Mouse (Mus musculus): ENCODE measurements around the gene Csgalnact2. TPM values are rescaled to one million over a fixed set of nuclear protein-coding genes. Genes with fewer than 3 reads are reported as not detected.

Gene Csgalnact2
- polyA plus RNA-seq, 1 experiment from 2014 or later, result 11.8 TPM

- no peaks in the 10 kb centered on the region for H3K36me3 ChIP-seq (ENCODE audit: control insufficient read depth, insufficient read depth, low read length)
- H3K27me3 ChIP-seq (ENCODE audit: control insufficient read depth, insufficient read depth, low read depth, low read length), result no peaks in the 10 kb centered on the region
- no peak overlapping the region for H3K9ac ChIP-seq (ENCODE audit: low read depth, low read length)
- H3K9me3 ChIP-seq (replicated peaks; ENCODE audit: control insufficient read depth, low read length, poor library complexity, severe bottlenecking), result no peaks in the 10 kb centered on the region
- no peak overlapping the region for H3K4me3 ChIP-seq (ENCODE audit: low read depth, low read length)
- H3K4me2 ChIP-seq (ENCODE audit: low read length), result no peak overlapping the region
- WGBS, result 84% methylated on average over 8 of the region's 8 CpGs
- H3K27ac ChIP-seq (ENCODE audit: low read length), result no peak overlapping the region
- H3K4me1 ChIP-seq (ENCODE audit: control insufficient read depth, insufficient read depth, low read length), result no peaks in the 10 kb centered on the region
- no peak for ATAC-seq
Measured at GRCm38 (mm10) chr6:118150988-118151387, 12.0 kb upstream of the Csgalnact2 start.

DNA sequence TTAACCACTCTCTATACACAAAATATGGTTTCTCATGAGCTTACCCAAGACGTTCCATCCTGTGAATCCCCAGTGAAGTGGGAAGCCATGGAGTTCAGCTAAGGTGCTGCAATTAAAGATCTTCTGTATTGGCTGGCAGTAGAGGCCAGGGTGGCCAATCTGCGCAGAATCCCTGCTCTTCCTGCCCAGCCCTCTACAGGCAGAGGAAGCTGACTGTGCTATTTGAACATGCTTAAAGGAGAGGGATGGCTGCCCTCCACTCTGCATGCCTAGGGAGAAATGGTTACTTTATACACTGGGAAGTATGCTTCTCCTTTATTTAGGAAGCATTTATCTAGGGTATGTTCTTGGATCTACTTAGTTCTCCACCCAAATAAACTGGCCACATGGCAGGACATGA lies 11.6 kb upstream of the Csgalnact2 start:
- no peaks in the 10 kb centered on the region for H3K4me1 ChIP-seq (ENCODE audit: control insufficient read depth, insufficient read depth, low read length)
- no peak overlapping the region for H3K4me3 ChIP-seq (ENCODE audit: low read depth, low read length)
- no peak overlapping the region for H3K9ac ChIP-seq (ENCODE audit: low read depth, low read length)
- H3K27ac ChIP-seq (ENCODE audit: low read length), result no peak overlapping the region
- WGBS, result 88% methylated on average over 2 of the region's 2 CpGs
- H3K27me3 ChIP-seq (ENCODE audit: control insufficient read depth, insufficient read depth, low read depth, low read length), result no peaks in the 10 kb centered on the region
- no peak for ATAC-seq
- no peaks in the 10 kb centered on the region for H3K9me3 ChIP-seq (replicated peaks; ENCODE audit: control insufficient read depth, low read length, poor library complexity, severe bottlenecking)
- no peaks in the 10 kb centered on the region for H3K36me3 ChIP-seq (ENCODE audit: control insufficient read depth, insufficient read depth, low read length)
- no peak overlapping the region for H3K4me2 ChIP-seq (ENCODE audit: low read length)

GRCm38 (mm10) chr6:118150128-118150527 lies 11.2 kb upstream of the Csgalnact2 start:
- no peak overlapping the region for H3K27ac ChIP-seq (ENCODE audit: low read length)
- no peaks in the 10 kb centered on the region for H3K4me1 ChIP-seq (ENCODE audit: control insufficient read depth, insufficient read depth, low read length)
- ATAC-seq, result no peak
- WGBS, result 74% methylated on average over 4 of the region's 4 CpGs
- H3K4me2 ChIP-seq (ENCODE audit: low read length), result no peak overlapping the region
- no peak overlapping the region for H3K4me3 ChIP-seq (ENCODE audit: low read depth, low read length)
- H3K9me3 ChIP-seq (replicated peaks; ENCODE audit: control insufficient read depth, low read length, poor library complexity, severe bottlenecking), result no peaks in the 10 kb centered on the region
- no peaks in the 10 kb centered on the region for H3K27me3 ChIP-seq (ENCODE audit: control insufficient read depth, insufficient read depth, low read depth, low read length)
- no peak overlapping the region for H3K9ac ChIP-seq (ENCODE audit: low read depth, low read length)
- H3K36me3 ChIP-seq (ENCODE audit: control insufficient read depth, insufficient read depth, low read length), result no peaks in the 10 kb centered on the region

DNA sequence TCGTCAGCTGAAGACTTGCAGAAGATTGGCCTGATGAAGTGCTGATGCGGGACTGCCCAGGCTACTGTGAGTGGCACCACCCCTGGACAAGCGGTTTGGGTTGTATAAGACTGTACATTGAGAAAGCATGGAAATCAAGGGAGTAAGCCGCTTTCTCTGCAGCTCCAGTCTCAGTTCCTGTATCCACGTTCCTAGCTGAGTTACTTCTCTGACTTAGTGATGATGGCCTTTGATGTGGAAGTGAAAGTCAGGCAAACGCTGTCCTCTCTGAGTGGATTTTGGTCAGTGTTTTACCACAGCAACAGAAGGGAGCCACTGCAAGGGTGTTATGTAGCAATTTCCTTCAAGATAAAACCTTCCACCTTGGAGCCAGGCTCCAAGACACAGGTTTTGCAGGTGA lies 2.0 kb upstream of the Csgalnact2 start:
- H3K4me1 ChIP-seq (ENCODE audit: control insufficient read depth, insufficient read depth, low read length), result peaks cover 7% of the 10 kb centered on the region
- H3K27me3 ChIP-seq (ENCODE audit: control insufficient read depth, insufficient read depth, low read depth, low read length), result no peaks in the 10 kb centered on the region
- no peak for ATAC-seq
- no peak overlapping the region for H3K9ac ChIP-seq (ENCODE audit: low read depth, low read length)
- H3K4me2 ChIP-seq (ENCODE audit: low read length), result no peak overlapping the region
- no peaks in the 10 kb centered on the region for H3K9me3 ChIP-seq (replicated peaks; ENCODE audit: control insufficient read depth, low read length, poor library complexity, severe bottlenecking)
- H3K36me3 ChIP-seq (ENCODE audit: control insufficient read depth, insufficient read depth, low read length), result no peaks in the 10 kb centered on the region
- no peak overlapping the region for H3K27ac ChIP-seq (ENCODE audit: low read length)
- WGBS, result 92% methylated on average over 6 of the region's 6 CpGs
- H3K4me3 ChIP-seq (ENCODE audit: low read depth, low read length), result no peak overlapping the region

DNA sequence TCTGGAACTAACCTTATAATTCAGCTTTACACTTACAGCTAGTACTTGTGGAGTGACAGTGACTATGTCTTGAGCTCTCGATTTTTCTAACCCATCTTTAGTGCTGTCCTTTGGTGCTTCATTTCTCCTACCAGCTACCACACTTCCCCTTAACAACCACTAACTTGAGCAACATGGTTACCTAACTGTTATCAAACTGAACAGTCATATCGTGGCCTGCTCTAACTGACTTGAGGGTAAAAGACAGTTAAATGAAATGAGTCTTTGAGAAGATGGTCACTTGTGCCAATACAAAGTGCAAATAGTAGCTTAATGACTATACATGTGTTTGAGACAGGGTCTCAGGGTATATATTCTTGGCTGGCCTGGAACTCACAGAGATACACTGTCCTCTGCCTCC lies 1.8 kb downstream of the Csgalnact2 start:
- H3K4me3 ChIP-seq (ENCODE audit: low read depth, low read length), result no peak overlapping the region
- no peak overlapping the region for H3K27ac ChIP-seq (ENCODE audit: low read length)
- ATAC-seq, result no peak
- H3K27me3 ChIP-seq (ENCODE audit: control insufficient read depth, insufficient read depth, low read depth, low read length), result no peaks in the 10 kb centered on the region
- H3K9ac ChIP-seq (ENCODE audit: low read depth, low read length), result 0 out of 2 replicates have a peak overlapping the region, but pooled peaks have one; percentile 14
- no peaks in the 10 kb centered on the region for H3K9me3 ChIP-seq (replicated peaks; ENCODE audit: control insufficient read depth, low read length, poor library complexity, severe bottlenecking)
- no peak overlapping the region for H3K4me2 ChIP-seq (ENCODE audit: low read length)
- WGBS, result 87% methylated on average over 2 of the region's 2 CpGs
- H3K4me1 ChIP-seq (ENCODE audit: control insufficient read depth, insufficient read depth, low read length), result peaks cover 7% of the 10 kb centered on the region
- H3K36me3 ChIP-seq (ENCODE audit: control insufficient read depth, insufficient read depth, low read length), result no peaks in the 10 kb centered on the region

DNA sequence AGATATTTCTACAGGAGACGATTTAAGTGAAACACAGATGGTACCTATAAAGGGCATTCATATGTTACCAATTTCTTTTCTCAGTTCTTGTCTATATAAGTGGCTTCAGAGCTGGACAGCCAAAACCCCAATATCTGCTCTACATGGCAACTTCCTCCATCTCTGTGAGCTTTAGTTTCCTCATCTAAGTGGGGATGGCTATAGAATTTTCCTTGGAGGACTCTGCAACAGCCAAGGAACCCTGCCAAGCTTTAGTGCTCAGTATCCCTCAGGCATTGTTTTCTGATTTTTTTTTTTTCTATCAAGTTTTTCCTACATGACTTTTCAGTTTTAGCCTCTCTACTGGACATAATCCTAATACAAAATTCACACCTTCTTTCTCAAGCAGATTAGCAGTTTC lies 4.5 kb downstream of the Csgalnact2 start:
- WGBS, result 89% methylated on average over 1 of the region's 1 CpGs

GRCm38 (mm10) chr6:118130022-118130421 lies 8.9 kb downstream of the Csgalnact2 start:
- 80% methylated on average over 2 of the region's 2 CpGs for WGBS
- Histone ChIP-seq H3K27ac (ENCODE audit: low read length) (no peak overlapping the region), H3K4me3 (ENCODE audit: low read depth, low read length) (no peak overlapping the region), H3K9ac (ENCODE audit: low read depth, low read length) (no peak overlapping the region), H3K4me1 (ENCODE audit: control insufficient read depth, insufficient read depth, low read length) (no peaks in the 10 kb centered on the region), H3K36me3 (ENCODE audit: control insufficient read depth, insufficient read depth, low read length) (0 out of 2 replicates have a peak, but pooled peaks cover 3% of the 10 kb centered on the region), H3K27me3 (ENCODE audit: control insufficient read depth, insufficient read depth, low read depth, low read length) (no peaks in the 10 kb centered on the region), H3K4me2 (ENCODE audit: low read length) (no peak overlapping the region), H3K9me3 (replicated peaks; ENCODE audit: control insufficient read depth, low read length, poor library complexity, severe bottlenecking) (no peaks in the 10 kb centered on the region)
- ATAC-seq, result no peak

More for the DNA sequence above, 4.5 kb downstream of the Csgalnact2 start:
- Histone ChIP-seq H3K9ac (ENCODE audit: low read depth, low read length) (no peak overlapping the region), H3K27ac (ENCODE audit: low read length) (no peak overlapping the region), H3K4me3 (ENCODE audit: low read depth, low read length) (no peak overlapping the region), H3K36me3 (ENCODE audit: control insufficient read depth, insufficient read depth, low read length) (no peaks in the 10 kb centered on the region), H3K9me3 (replicated peaks; ENCODE audit: control insufficient read depth, low read length, poor library complexity, severe bottlenecking) (no peaks in the 10 kb centered on the region), H3K4me1 (ENCODE audit: control insufficient read depth, insufficient read depth, low read length) (peaks cover 7% of the 10 kb centered on the region), H3K27me3 (ENCODE audit: control insufficient read depth, insufficient read depth, low read depth, low read length) (no peaks in the 10 kb centered on the region), H3K4me2 (ENCODE audit: low read length) (no peak overlapping the region)
- no peak for ATAC-seq

- Histone ChIP-seq H3K9ac (ENCODE audit: low read depth, low read length) (no peak overlapping the region), H3K27ac (ENCODE audit: low read length) (no peak overlapping the region), H3K36me3 (ENCODE audit: control insufficient read depth, insufficient read depth, low read length) (peaks cover 10% of the 10 kb centered on the region; the same call in 1 of the 2 replicates), H3K9me3 (replicated peaks; ENCODE audit: control insufficient read depth, low read length, poor library complexity, severe bottlenecking) (no peaks in the 10 kb centered on the region), H3K27me3 (ENCODE audit: control insufficient read depth, insufficient read depth, low read depth, low read length) (no peaks in the 10 kb centered on the region), H3K4me3 (ENCODE audit: low read depth, low read length) (no peak overlapping the region), H3K4me2 (ENCODE audit: low read length) (no peak overlapping the region), H3K4me1 (ENCODE audit: control insufficient read depth, insufficient read depth, low read length) (no peaks in the 10 kb centered on the region)
- no peak for ATAC-seq
- WGBS, result 93% methylated on average over 6 of the region's 6 CpGs
Measured at GRCm38 (mm10) chr6:118127827-118128487, 11.0 kb downstream of the Csgalnact2 start.

- no peaks in the 10 kb centered on the region for H3K9me3 ChIP-seq (replicated peaks; ENCODE audit: control insufficient read depth, low read length, poor library complexity, severe bottlenecking)
- H3K36me3 ChIP-seq (ENCODE audit: control insufficient read depth, insufficient read depth, low read length), result peaks cover 10% of the 10 kb centered on the region; the same call in 1 of the 2 replicates
- H3K27me3 ChIP-seq (ENCODE audit: control insufficient read depth, insufficient read depth, low read depth, low read length), result no peaks in the 10 kb centered on the region
- WGBS, result 88% methylated on average over 7 of the region's 7 CpGs
- no peaks in the 10 kb centered on the region for H3K4me1 ChIP-seq (ENCODE audit: control insufficient read depth, insufficient read depth, low read length)
- H3K4me3 ChIP-seq (ENCODE audit: low read depth, low read length), result no peak overlapping the region
- H3K27ac ChIP-seq (ENCODE audit: low read length), result no peak overlapping the region
- H3K9ac ChIP-seq (ENCODE audit: low read depth, low read length), result no peak overlapping the region
- ATAC-seq, result no peak
- H3K4me2 ChIP-seq (ENCODE audit: low read length), result no peak overlapping the region
Measured at GRCm38 (mm10) chr6:118127198-118127597, 11.7 kb downstream of the Csgalnact2 start.

Measured in midbrain, embryonic 16.5 days (tissue).